Mouse (Mus musculus) myocyte (in vitro differentiated cells): ENCODE data around the gene Zpbp2.

Experiments
- E2F4 ChIP-seq: IDR thresholded peaks from one replicate; pipeline ENCODE4 v1.6.1; 2011; ENCODE audit warnings: mild to moderate bottlenecking, control low read depth, moderate library complexity; ENCODE audit not compliant: insufficient read depth
- MAX ChIP-seq: IDR thresholded peaks from one replicate; pipeline ENCODE4 v1.6.1; 2011; ENCODE audit warnings: low read depth, mild to moderate bottlenecking, control low read depth
- MYOD1 ChIP-seq, 3 experiments: IDR thresholded peaks; one replicate each; pipeline ENCODE4 v1.6.1; 2011; ENCODE audit warnings: control low read depth in 2 of 3, low read depth in 2 of 3, mild to moderate bottlenecking in 2 of 3, moderate library complexity in 1 of 3; ENCODE audit not compliant: insufficient read length in 2 of 3, control insufficient read depth in 1 of 3
- MYOG ChIP-seq, 3 experiments: IDR thresholded peaks; one replicate each; pipeline ENCODE4 v1.6.1; 2011; ENCODE audit warnings: control low read depth in 2 of 3, low read depth in 2 of 3, mild to moderate bottlenecking in 2 of 3; ENCODE audit not compliant: insufficient read length in 2 of 3, control insufficient read depth in 1 of 3, insufficient read depth in 1 of 3
- POLR2A ChIP-seq: IDR thresholded peaks from one replicate; pipeline ENCODE4 v1.6.1; 2011; ENCODE audit warnings: low read depth, mild to moderate bottlenecking, control low read depth, moderate library complexity; ENCODE audit not compliant: insufficient read length
- TCF12 ChIP-seq: IDR thresholded peaks from one replicate; pipeline ENCODE4 v1.6.1; 2011; ENCODE audit warnings: mild to moderate bottlenecking, control low read depth; ENCODE audit not compliant: poor library complexity, insufficient read depth, severe bottlenecking
- USF1 ChIP-seq: IDR thresholded peaks from one replicate; pipeline ENCODE4 v1.6.1; 2011; ENCODE audit warnings: low read depth, mild to moderate bottlenecking, control low read depth, moderate library complexity

GRCm38 (mm10) chr11:98510125-98510524 is 40.8 kb upstream of the Zpbp2 start:
- TF ChIP-seq POLR2A (no peak), MYOG (IDR thresholded peaks at IDR 0.05; ENCODE audit: control insufficient read depth in 1 of 3, insufficient read depth in 1 of 3, insufficient read length in 2 of 3, low read depth in 2 of 3) (no peak), E2F4 (no peak), TCF12 (no peak), MYOD1 (IDR thresholded peaks at IDR 0.05; ENCODE audit: control insufficient read depth in 1 of 3, insufficient read length in 2 of 3, low read depth in 2 of 3) (no peak), MAX (no peak), USF1 (no peak)
